Mouse (Mus musculus) heart, adult 2 months (tissue): ENCODE measurements around the gene Rbak.

ENCODE experiments used
- CTCF ChIP-seq: fragments of 200-600 bp; IDR thresholded peaks from 2 replicates; pipeline ENCODE4 v1.8.1; 2022; ENCODE audit warnings: antibody characterized with exemption, mild to moderate bottlenecking, moderate library complexity
- EP300 ChIP-seq: fragments of 200-500 bp; IDR thresholded peaks from 2 replicates; pipeline ENCODE4 v1.6.1; 2011; ENCODE audit warnings: low read depth, low read length, control low read depth; ENCODE audit not compliant: insufficient read depth
- POLR2A ChIP-seq: fragments of 200-500 bp; IDR thresholded peaks from 2 replicates; pipeline ENCODE4 v1.6.1; 2011; ENCODE audit warnings: mild to moderate bottlenecking, low read depth, low read length, control low read depth; ENCODE audit not compliant: insufficient read depth

GRCm38 (mm10) chr5:143226790-143227189, 46.2 kb upstream of the Rbak start, which contains the start of gene Spdye4a:
- no peak for TF ChIP-seq CTCF
- TF ChIP-seq POLR2A: no peak
- TF ChIP-seq EP300: no peak
